Mouse (Mus musculus) CH12.LX (cell line): Measurements from ENCODE around the gene Ccpg1. TPM values are rescaled to one million over a fixed set of nuclear protein-coding genes. Genes with fewer than 3 reads are reported as not detected.

ENCODE experiments used
- DNase-seq: peaks from one replicate; pipeline ENCODE4 v3.0.0-alpha.2; 2013; ENCODE audit errors: extremely low read depth
- H3K27ac ChIP-seq: 2 replicates; pipeline ENCODE4 v1.5.1; 2012; ENCODE audit warnings: low read depth, mild to moderate bottlenecking, control low read depth, moderate library complexity; ENCODE audit not compliant: insufficient read depth
- H3K27me3 ChIP-seq: replicated peaks from 2 replicates; pipeline ENCODE3; 2012; ENCODE audit warnings: inconsistent platforms
- H3K36me3 ChIP-seq, 2 experiments: replicated peaks in 1 of 2; 2 replicates each; pipeline versions ENCODE3 to v1.6.1; 2012; ENCODE audit warnings: inconsistent platforms in 1 of 2, low read length in 1 of 2, mild to moderate bottlenecking in 1 of 2, mixed read lengths in 1 of 2, moderate library complexity in 1 of 2; ENCODE audit not compliant: control insufficient read depth in 1 of 2, insufficient read depth in 1 of 2
- H3K4me1 ChIP-seq, 2 experiments: 2 replicates each; pipeline ENCODE4 v1.6.1; 2012; ENCODE audit warnings: inconsistent platforms in 1 of 2, moderate library complexity in 1 of 2; ENCODE audit not compliant: insufficient read depth in 2 of 2, control insufficient read depth in 1 of 2
- H3K4me2 ChIP-seq: 2 replicates; pipeline ENCODE4 v1.6.1; 2012; ENCODE audit warnings: low read depth, mild to moderate bottlenecking, control low read depth; ENCODE audit not compliant: poor library complexity, insufficient read depth, severe bottlenecking
- H3K4me3 ChIP-seq, 3 experiments: fragments of 150-350 bp in 1 of 3; sonication (generic) in 1 of 3; replicated peaks in 1 of 3; 2 replicates each; pipeline versions ENCODE3 to v1.5.1; 2011 to 2012; ENCODE audit warnings: low read depth in 2 of 3, low read length in 2 of 3, mild to moderate bottlenecking in 2 of 3, moderate library complexity in 2 of 3, control low read depth in 1 of 3, improper control_type of control experiment in 1 of 3, inconsistent platforms in 1 of 3, mixed read lengths in 1 of 3; ENCODE audit not compliant: poor library complexity in 1 of 3
- H3K79me2 ChIP-seq: replicated peaks from 2 replicates; pipeline ENCODE4 v1.6.1; 2012; ENCODE audit warnings: mild to moderate bottlenecking, moderate library complexity; ENCODE audit not compliant: control insufficient read depth, poor library complexity, insufficient read depth, severe bottlenecking; ENCODE audit errors: extremely low read depth
- H3K9ac ChIP-seq: 2 replicates; pipeline ENCODE4 v1.6.1; 2012; ENCODE audit warnings: low read depth, mild to moderate bottlenecking, control low read depth, moderate library complexity; ENCODE audit not compliant: insufficient read depth
- H3K9me3 ChIP-seq: replicated peaks from 2 replicates; pipeline ENCODE3; 2012; ENCODE audit warnings: low read length, inconsistent platforms, mixed read lengths
- BHLHE40 ChIP-seq: IDR thresholded peaks from 2 replicates; pipeline ENCODE4 v1.6.1; 2011; ENCODE audit warnings: mild to moderate bottlenecking, low read depth, low read length, improper control_type of control experiment
- CHD1 ChIP-seq: IDR thresholded peaks from 2 replicates; pipeline ENCODE4 v1.6.1; 2012; ENCODE audit warnings: low read depth, low read length, improper control_type of control experiment, inconsistent platforms
- CTCF ChIP-seq, 2 experiments: IDR thresholded peaks in 1 of 2; conservative IDR thresholded peaks in 1 of 2; 2 replicates each; pipeline ENCODE4 v1.5.1; 2011 to 2012; ENCODE audit warnings: low read depth in 2 of 2, low read length in 2 of 2, improper control_type of control experiment in 1 of 2, inconsistent platforms in 1 of 2, mild to moderate bottlenecking in 1 of 2, moderate library complexity in 1 of 2
- E2F4 ChIP-seq: IDR thresholded peaks from 2 replicates; pipeline ENCODE4 v1.6.1; 2011; ENCODE audit warnings: low read depth, low read length, improper control_type of control experiment; ENCODE audit not compliant: insufficient replicate concordance
- ELF1 ChIP-seq: IDR thresholded peaks from 2 replicates; pipeline ENCODE4 v1.6.1; 2014; ENCODE audit warnings: low read depth, mild to moderate bottlenecking, inconsistent platforms, low read length, improper control_type of control experiment
- GABPA ChIP-seq: IDR thresholded peaks from 2 replicates; pipeline ENCODE4 v1.6.1; 2012; ENCODE audit warnings: low read depth, low read length, improper control_type of control experiment, inconsistent platforms; ENCODE audit not compliant: insufficient replicate concordance
- HCFC1 ChIP-seq: IDR thresholded peaks from 2 replicates; pipeline ENCODE4 v1.6.1; 2012; ENCODE audit warnings: low read depth, mild to moderate bottlenecking, inconsistent platforms, low read length, improper control_type of control experiment
- JUN ChIP-seq: IDR thresholded peaks from 2 replicates; pipeline ENCODE4 v1.6.1; 2011; ENCODE audit warnings: low read depth, mild to moderate bottlenecking, low read length, improper control_type of control experiment, moderate library complexity; ENCODE audit not compliant: insufficient read depth
- JUND ChIP-seq: conservative IDR thresholded peaks from 2 replicates; pipeline ENCODE4 v1.6.1; 2011; ENCODE audit warnings: low read depth, low read length, improper control_type of control experiment
- MAZ ChIP-seq: IDR thresholded peaks from 2 replicates; pipeline ENCODE4 v1.6.1; 2012; ENCODE audit warnings: low read depth, mild to moderate bottlenecking, inconsistent platforms, low read length, improper control_type of control experiment, moderate library complexity
- NELFE ChIP-seq: IDR thresholded peaks from 2 replicates; pipeline ENCODE4 v1.6.1; 2011; ENCODE audit warnings: low read depth, low read length, improper control_type of control experiment
- NRF1 ChIP-seq: IDR thresholded peaks from 2 replicates; pipeline ENCODE4 v1.6.1; 2014; ENCODE audit warnings: low read depth, mild to moderate bottlenecking, inconsistent platforms, low read length, improper control_type of control experiment, moderate library complexity
- PAX5 ChIP-seq: IDR thresholded peaks from 2 replicates; pipeline ENCODE4 v1.6.1; 2012; ENCODE audit warnings: low read length, inconsistent platforms, mixed read lengths
- POLR2A ChIP-seq: IDR thresholded peaks from 2 replicates; pipeline ENCODE4 v1.6.1; 2011; ENCODE audit warnings: low read depth, mild to moderate bottlenecking, improper control_type of control experiment, low read length
- RAD21 ChIP-seq: IDR thresholded peaks from 2 replicates; pipeline ENCODE4 v1.6.1; 2011; ENCODE audit warnings: low read depth, mild to moderate bottlenecking, low read length, improper control_type of control experiment, moderate library complexity
- SIN3A ChIP-seq: IDR thresholded peaks from 2 replicates; pipeline ENCODE4 v1.6.1; 2012; ENCODE audit warnings: low read length, improper control_type of control experiment, inconsistent platforms
- TCF12 ChIP-seq: IDR thresholded peaks from 2 replicates; pipeline ENCODE4 v1.6.1; 2014; ENCODE audit warnings: low read depth, mild to moderate bottlenecking, inconsistent platforms, low read length, improper control_type of control experiment
- ZNF384 ChIP-seq: IDR thresholded peaks from 2 replicates; pipeline ENCODE4 v1.6.1; 2012; ENCODE audit warnings: low read depth, low read length, improper control_type of control experiment, inconsistent platforms
- dilution Hi-C: fragments of 300-500 bp; cut with MboI; formaldehyde crosslinking; loops from 2 replicates; pipeline ENCODE4 v1.14.3; 2020; ENCODE audit warnings: low sequenced_read_pairs; ENCODE audit not compliant: extremely low pct_unique_long_range_greater_than_20kb, extremely low pct_ligation_motif_present
- in situ Hi-C: fragments of 300-500 bp; cut with MboI; formaldehyde crosslinking; loops from 3 replicates; pipeline ENCODE4 v1.14.3; 2019; ENCODE audit warnings: low sequenced_read_pairs, low pct_ligation_motif_present, low pct_unique_long_range_greater_than_20kb, mixed read lengths
- polyA plus RNA-seq: library from polyadenylated mRNA; unstranded; fragments of >175 nt; gene quantifications from 2 replicates; pipeline ENCODE4 v1.2.1, GENCODE M21; 2012; ENCODE audit warnings: low read depth; ENCODE audit not compliant: insufficient read length
- total RNA-seq, 2 experiments: library from RNA; depleted of rRNA; stranded (reverse); fragments of 300-350 nt in 1 of 2; fragments of >200 nt in 1 of 2; gene quantifications; 2 replicates each; pipeline ENCODE4 v1.2.3; 2012 to 2014

Gene Ccpg1
- total and polyA plus RNA-seq, 3 experiments = 5.2 to 18.3 (median 6.2) TPM

GRCm38 (mm10) chr9:72972984-72973383, 12.2 kb upstream of the Ccpg1 start:
- H3K27ac ChIP-seq = no peak overlapping the region
- TF ChIP-seq CTCF (conservative IDR thresholded peaks at IDR 0.05 in 1 of 2, IDR thresholded peaks at IDR 0.05 in 1 of 2; ENCODE audit: low read depth in 2 of 2, low read length in 2 of 2) (peak in 1 of 2 experiments; percentile 15; a peak in 1 of 4 replicates), JUN (no peak)
- TF ChIP-seq, all 38 proteins: peak for 1
- no peak overlapping the region for H3K9ac ChIP-seq
- H3K27me3 ChIP-seq = no peaks in the 10 kb centered on the region
- no peak overlapping the region for H3K4me2 ChIP-seq
- no peak for DNase-seq
- H3K9me3 ChIP-seq = peaks cover 3% of the 10 kb centered on the region
- peaks cover 0 to 31% of the 10 kb centered on the region in 2 experiments for H3K36me3 ChIP-seq
- in situ Hi-C loops = no loop called here
- no peak overlapping the region for H3K4me3 ChIP-seq
- dilution Hi-C loops = no loop called here
- peaks cover 8 to 40% of the 10 kb centered on the region in 2 experiments; a peak in 2 of 4 replicates for H3K4me1 ChIP-seq
- no peaks in the 10 kb centered on the region for H3K79me2 ChIP-seq

GRCm38 (mm10) chr9:72974734-72975133, 10.5 kb upstream of the Ccpg1 start:
- no peak for TF ChIP-seq JUND
- TF ChIP-seq NRF1 = no peak
- peak; percentile 41 for TF ChIP-seq ELF1
- no peak for TF ChIP-seq NELFE

GRCm38 (mm10) chr9:72975242-72975641, 10.0 kb upstream of the Ccpg1 start:
- Histone ChIP-seq H3K4me3 (no peak overlapping the region), H3K27ac (no peak overlapping the region), H3K9ac (no peak overlapping the region), H3K4me2 (no peak overlapping the region), H3K9me3 (peaks cover 3% of the 10 kb centered on the region), H3K36me3 (peaks cover 0 to 20% of the 10 kb centered on the region in 2 experiments), H3K79me2 (no peaks in the 10 kb centered on the region), H3K4me1 (peaks cover 6 to 26% of the 10 kb centered on the region in 2 experiments; a peak in 2 of 4 replicates), H3K27me3 (no peaks in the 10 kb centered on the region)
- TF ChIP-seq RAD21 (no peak), ZNF384 (no peak), ELF1 (no peak), PAX5 (no peak), GABPA (no peak), BHLHE40 (no peak), JUND (no peak), MAZ (no peak), HCFC1 (no peak), POLR2A (no peak), NELFE (no peak), TCF12 (no peak), JUN (no peak), CHD1 (no peak), SIN3A (no peak), E2F4 (no peak)
- dilution Hi-C loops = no loop called here
- no peak for DNase-seq
- in situ Hi-C loops = no loop called here

More at GRCm38 (mm10) chr9:72974734-72975133, 10.5 kb upstream of the Ccpg1 start:
- in situ Hi-C loops = no loop called here
- no peak overlapping the region for H3K9ac ChIP-seq
- DNase-seq = no peak
- H3K27me3 ChIP-seq = no peaks in the 10 kb centered on the region
- no peaks in the 10 kb centered on the region for H3K79me2 ChIP-seq
- H3K4me3 ChIP-seq = no peak overlapping the region
- peaks cover 3% of the 10 kb centered on the region for H3K9me3 ChIP-seq
- H3K4me1 ChIP-seq = peaks cover 6 to 30% of the 10 kb centered on the region in 2 experiments; a peak in 2 of 4 replicates
- H3K36me3 ChIP-seq = peaks cover 0 to 24% of the 10 kb centered on the region in 2 experiments
- no peak overlapping the region for H3K4me2 ChIP-seq
- no peak overlapping the region for H3K27ac ChIP-seq
- dilution Hi-C loops = no loop called here
